14 mouse cellular contexts compared by ENCODE assay signal in the genomic region with DNA sequence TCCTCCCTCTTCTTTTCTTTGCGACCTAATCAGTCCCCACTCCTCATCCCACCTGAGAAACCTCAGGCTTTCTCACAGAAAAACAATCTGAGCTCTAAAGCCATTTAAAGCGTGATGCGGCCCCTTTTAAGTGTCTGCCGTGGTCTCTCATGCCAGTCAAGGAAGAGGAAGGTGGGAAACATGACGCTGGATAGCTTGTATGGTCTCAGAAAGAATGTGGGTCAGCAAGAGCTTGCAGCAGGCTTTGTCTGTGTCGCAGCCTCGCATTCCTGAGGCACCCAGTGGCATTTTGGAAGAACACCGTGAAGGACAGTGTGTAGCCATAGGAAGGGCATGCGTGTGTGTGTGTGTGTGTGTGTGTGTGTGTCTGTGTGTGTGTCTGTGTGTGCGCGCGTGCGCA.
A peak's percentile ranks its signal among the peaks of the same experiment; 100 is the strongest.
DNase-seq lines count a peak whose midpoint lies in the region; ATAC-seq lines count a peak whose summit lies in the region.
"Had no signal": no experiment of that assay in that cellular context is flagged by ENCODE, and none has a peak within 500 bp of the region (broad histone marks: within the 10 kb centered on the region; RNA-seq: fewer than 3 reads in every experiment).

No protein-coding gene starts in this region.

- no peak overlapping the region for H3K4me3 ChIP-seq in heart, embryonic 15.5 days
- H3K4me3 ChIP-seq in midbrain, embryonic 11.5 days (ENCODE audit: low read depth, low read length) = no peak overlapping the region
- H3K4me3 ChIP-seq in midbrain, embryonic 14.5 days (replicated peaks; ENCODE audit: low read depth, low read length) = no peak overlapping the region
- no peak overlapping the region for H3K4me3 ChIP-seq in limb, embryonic 15.5 days
- H3K4me3 ChIP-seq: heart, embryonic 13.5 days; midbrain, embryonic 13.5 days; neural tube, embryonic 12.5 days had no signal

- H3K27me3 ChIP-seq in heart, embryonic 15.5 days = 0 out of 2 replicates have a peak, but pooled peaks cover 2% of the 10 kb centered on the region
- no peaks in the 10 kb centered on the region for H3K27me3 ChIP-seq in midbrain, embryonic 11.5 days (ENCODE audit: control insufficient read depth, insufficient read depth, low read length)
- no peaks in the 10 kb centered on the region for H3K27me3 ChIP-seq in midbrain, embryonic 14.5 days (ENCODE audit: control insufficient read depth, insufficient read depth, low read length)
- no peaks in the 10 kb centered on the region for H3K27me3 ChIP-seq in limb, embryonic 15.5 days
- H3K27me3 ChIP-seq: neural tube, embryonic 12.5 days had no signal

- 46% methylated on average over 13 of the region's 13 CpGs for WGBS in heart, embryonic 15.5 days
- 64% methylated on average over 13 of the region's 13 CpGs for WGBS in midbrain, embryonic 11.5 days
- WGBS in midbrain, embryonic 14.5 days = 59% methylated on average over 13 of the region's 13 CpGs
- 66% methylated on average over 13 of the region's 13 CpGs for WGBS in limb, embryonic 15.5 days

- intact Hi-C loops in heart, postnatal 36 days (cut with DNase I) = no loop called here

- no peaks in the 10 kb centered on the region for H3K9me3 ChIP-seq in heart, embryonic 15.5 days (replicated peaks)
- H3K9me3 ChIP-seq in midbrain, embryonic 11.5 days (ENCODE audit: control insufficient read depth, low read length) = no peaks in the 10 kb centered on the region
- H3K9me3 ChIP-seq in midbrain, embryonic 14.5 days (ENCODE audit: control insufficient read depth, low read length) = no peaks in the 10 kb centered on the region
- no peaks in the 10 kb centered on the region for H3K9me3 ChIP-seq in limb, embryonic 15.5 days
- H3K9me3 ChIP-seq: heart, embryonic 13.5 days; midbrain, embryonic 13.5 days; neural tube, embryonic 12.5 days had no signal

- H3K4me1 ChIP-seq in heart, embryonic 15.5 days (replicated peaks) = peaks cover 15% of the 10 kb centered on the region
- H3K4me1 ChIP-seq in midbrain, embryonic 11.5 days (ENCODE audit: control insufficient read depth, insufficient read depth, low read length) = peaks cover 6% of the 10 kb centered on the region
- no peaks in the 10 kb centered on the region for H3K4me1 ChIP-seq in midbrain, embryonic 14.5 days (ENCODE audit: control insufficient read depth, insufficient read depth, low read length)
- peaks cover 30% of the 10 kb centered on the region for H3K4me1 ChIP-seq in limb, embryonic 15.5 days
- H3K4me1 ChIP-seq: neural tube, embryonic 12.5 days had no signal

- DNase-seq in heart, postnatal 36 days = no peak
- DNase-seq in midbrain, embryonic 11.5 days (ENCODE audit: low spot score, missing footprints) = peak; percentile 92
- DNase-seq in midbrain, embryonic 14.5 days = no peak
- no peak for DNase-seq in left cerebral cortex, adult 11 months (ENCODE audit: low spot score)
- DNase-seq in cerebellum, adult 9-10 months = no peak
- DNase-seq: gastrocnemius, postnatal 25 days; liver, postnatal 0 days; thymus, postnatal 14 days had no signal

- H3K27ac ChIP-seq in heart, embryonic 15.5 days = peak overlapping the region; percentile 4; the same call in 1 of the 2 replicates
- H3K27ac ChIP-seq in midbrain, embryonic 11.5 days (ENCODE audit: low read depth, low read length) = no peak overlapping the region
- H3K27ac ChIP-seq in midbrain, embryonic 14.5 days (replicated peaks; ENCODE audit: low read depth, low read length) = no peak overlapping the region
- H3K27ac ChIP-seq in limb, embryonic 15.5 days = peak overlapping the region; percentile 78
- H3K27ac ChIP-seq: heart, embryonic 13.5 days; midbrain, embryonic 13.5 days; neural tube, embryonic 12.5 days had no signal

- H3K9ac ChIP-seq in heart, embryonic 15.5 days = no peak overlapping the region
- no peak overlapping the region for H3K9ac ChIP-seq in midbrain, embryonic 11.5 days (ENCODE audit: low read length)
- H3K9ac ChIP-seq in midbrain, embryonic 14.5 days (replicated peaks; ENCODE audit: low read length) = no peak overlapping the region
- no peak overlapping the region for H3K9ac ChIP-seq in limb, embryonic 15.5 days
- H3K9ac ChIP-seq: heart, embryonic 13.5 days; liver, postnatal 0 days; midbrain, embryonic 13.5 days; neural tube, embryonic 12.5 days had no signal

- ATAC-seq in heart, embryonic 15.5 days (replicated peaks; ENCODE audit: insufficient number of reproducible peaks, insufficient read depth, low FRiP score, low read depth) = no peak
- ATAC-seq in midbrain, embryonic 11.5 days (ENCODE audit: low FRiP score) = no peak
- ATAC-seq in midbrain, embryonic 14.5 days (ENCODE audit: low FRiP score, low TSS enrichment) = no peak
- ATAC-seq in limb, embryonic 15.5 days (ENCODE audit: insufficient number of reproducible peaks, low FRiP score, low TSS enrichment, low read depth) = no peak
- ATAC-seq: forebrain, embryonic 14.5 days; liver, postnatal 0 days; midbrain, embryonic 13.5 days had no signal

- H3K4me2 ChIP-seq in heart, embryonic 15.5 days = no peak overlapping the region
- H3K4me2 ChIP-seq in midbrain, embryonic 11.5 days = no peak overlapping the region
- H3K4me2 ChIP-seq in midbrain, embryonic 14.5 days (ENCODE audit: low read length) = no peak overlapping the region
- H3K4me2 ChIP-seq in limb, embryonic 15.5 days = no peak overlapping the region
- H3K4me2 ChIP-seq: heart, embryonic 13.5 days; midbrain, embryonic 13.5 days; neural tube, embryonic 12.5 days had no signal

- no peaks in the 10 kb centered on the region for H3K36me3 ChIP-seq in heart, embryonic 15.5 days
- no peaks in the 10 kb centered on the region for H3K36me3 ChIP-seq in midbrain, embryonic 11.5 days (ENCODE audit: control insufficient read depth, insufficient read depth, low read length)
- no peaks in the 10 kb centered on the region for H3K36me3 ChIP-seq in midbrain, embryonic 14.5 days (ENCODE audit: control insufficient read depth, insufficient read depth, low read length)
- H3K36me3 ChIP-seq in limb, embryonic 15.5 days = no peaks in the 10 kb centered on the region; the same call in 1 of the 2 replicates
- H3K36me3 ChIP-seq: heart, embryonic 13.5 days; midbrain, embryonic 13.5 days; neural tube, embryonic 12.5 days had no signal

Comparison
In these comparisons a context has a peak if more than half of its experiments do, and no peak if none do; other contexts are left out.
1. H3K27ac ChIP-seq: peak in heart, embryonic 15.5 days (single experiment) and limb, embryonic 15.5 days (single experiment); none in midbrain, embryonic 11.5 days (single experiment) and midbrain, embryonic 14.5 days (single experiment).